Mouse (Mus musculus) midbrain, postnatal 0 days (tissue): ENCODE results near the gene Lrmda. TPM values are rescaled to one million over a fixed set of nuclear protein-coding genes. Genes with fewer than 3 reads are reported as not detected.
"Not testable (repeated sequence)": the region's sequence is repeated elsewhere in the genome, so short reads cannot be mapped to it uniquely, and the experiment has no call there.

ENCODE experiments used
- ATAC-seq: fragments of 200-750 bp; cut with Nextera tagmentation; 2 replicates; pipeline ENCODE4 v1.8.0; 2017; ENCODE audit warnings: moderate number of reproducible peaks, mild to moderate bottlenecking, moderate TSS enrichment, moderate library complexity; ENCODE audit not compliant: low FRiP score
- DNase-seq: peaks from one replicate; pipeline ENCODE4 v3.0.0-alpha.2; 2015; ENCODE audit warnings: low spot score
- H3K27ac ChIP-seq: fragments of 300-500 bp; sonication (generic); 2 replicates; pipeline ENCODE4 v1.5.1; 2014; ENCODE audit warnings: low read depth, mild to moderate bottlenecking, low read length, mixed read lengths
- H3K27me3 ChIP-seq: fragments of 300-500 bp; sonication (generic); 2 replicates; pipeline ENCODE4 v1.6.1; 2014; ENCODE audit warnings: low read length, control low read depth, mixed read lengths; ENCODE audit not compliant: insufficient read depth
- H3K36me3 ChIP-seq: fragments of 300-500 bp; sonication (generic); 2 replicates; pipeline ENCODE4 v1.6.1; 2014; ENCODE audit warnings: low read length, control low read depth, mixed read lengths; ENCODE audit not compliant: insufficient read depth
- H3K4me1 ChIP-seq: fragments of 300-500 bp; sonication (generic); 2 replicates; pipeline ENCODE4 v1.6.1; 2014; ENCODE audit warnings: mild to moderate bottlenecking, control low read depth, antibody characterized with exemption, low read length, mixed read lengths; ENCODE audit not compliant: insufficient read depth
- H3K4me2 ChIP-seq: fragments of 300-500 bp; sonication (generic); 2 replicates; pipeline ENCODE4 v1.6.1; 2014; ENCODE audit warnings: low read depth, mild to moderate bottlenecking, low read length, mixed read lengths; ENCODE audit not compliant: poor library complexity, severe bottlenecking
- H3K4me3 ChIP-seq: fragments of 300-500 bp; sonication (generic); 2 replicates; pipeline ENCODE4 v1.5.1; 2014; ENCODE audit warnings: low read depth, mild to moderate bottlenecking, low read length, moderate library complexity
- H3K9ac ChIP-seq: fragments of 300-500 bp; sonication (generic); replicated peaks from 2 replicates; pipeline ENCODE4 v1.6.1; 2014; ENCODE audit warnings: mild to moderate bottlenecking, low read length, moderate library complexity, mixed read lengths; ENCODE audit not compliant: poor library complexity, severe bottlenecking
- H3K9me3 ChIP-seq: fragments of 300-500 bp; sonication (generic); 2 replicates; pipeline ENCODE4 v1.6.1; 2016; ENCODE audit warnings: low read length, control low read depth
- CTCF ChIP-seq: IDR thresholded peaks from 2 replicates; pipeline ENCODE4 v1.5.1; 2016; ENCODE audit warnings: antibody characterized with exemption, mild to moderate bottlenecking
- WGBS: fragments of 180-500 bp; shearing (Covaris S2); extraction: QIAGEN DNeasy Blood & Tissue Kit; methylation state at CpG from one replicate; pipeline ENCODE4 v1.1.7; 2014; 5-methylcytosine and 5-hydroxymethylcytosine counted together
- polyA plus RNA-seq: library from polyadenylated mRNA; unstranded; fragments of >200 nt; fragmentation: Nextera tagmentation; extraction: Ambion mirVana; gene quantifications from 2 replicates; pipeline ENCODE4 v1.2.1, GENCODE M21; 2015
- total RNA-seq: library from RNA; depleted of rRNA; stranded (reverse); fragments of >200 nt; gene quantifications from 2 replicates; pipeline ENCODE4 v1.2.3, GENCODE M21; 2014

Gene Lrmda
- total and polyA plus RNA-seq, 2 experiments from 2014 or later = 0.35 TPM; not detected in 1

DNA sequence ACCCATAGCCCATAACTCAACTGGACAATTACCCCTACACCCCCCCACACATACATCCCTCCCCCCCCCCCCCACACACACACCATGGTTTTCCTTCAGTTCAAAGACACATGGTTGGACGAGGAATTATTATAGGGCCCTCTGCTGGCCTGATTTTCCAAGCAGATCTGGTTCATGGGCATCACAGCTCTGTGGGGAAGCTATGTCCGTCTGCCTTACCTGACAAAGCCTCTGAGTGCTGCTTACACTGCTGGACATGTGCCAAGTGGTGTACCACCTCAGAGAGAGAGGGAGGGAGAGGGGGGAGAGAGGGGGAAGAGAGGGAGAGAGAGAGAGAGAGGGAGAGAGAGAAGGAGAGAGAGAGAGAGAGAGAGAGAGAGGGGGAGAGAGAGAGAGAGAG, 762.9 kb downstream of the Lrmda start:
- Histone ChIP-seq H3K36me3 (no peaks in the 10 kb centered on the region), H3K27me3 (no peaks in the 10 kb centered on the region), H3K4me3 (no peak overlapping the region), H3K4me1 (no peaks in the 10 kb centered on the region), H3K4me2 (no peak overlapping the region), H3K9ac (no peak overlapping the region), H3K9me3 (no peaks in the 10 kb centered on the region), H3K27ac (no peak overlapping the region)
- no peak for ATAC-seq
- WGBS = 61% methylated on average over 2 of the region's 2 CpGs
- DNase-seq = peak; percentile 32
- 0 out of 2 replicates have a peak, but pooled peaks have one; percentile 16 for TF ChIP-seq CTCF

DNA sequence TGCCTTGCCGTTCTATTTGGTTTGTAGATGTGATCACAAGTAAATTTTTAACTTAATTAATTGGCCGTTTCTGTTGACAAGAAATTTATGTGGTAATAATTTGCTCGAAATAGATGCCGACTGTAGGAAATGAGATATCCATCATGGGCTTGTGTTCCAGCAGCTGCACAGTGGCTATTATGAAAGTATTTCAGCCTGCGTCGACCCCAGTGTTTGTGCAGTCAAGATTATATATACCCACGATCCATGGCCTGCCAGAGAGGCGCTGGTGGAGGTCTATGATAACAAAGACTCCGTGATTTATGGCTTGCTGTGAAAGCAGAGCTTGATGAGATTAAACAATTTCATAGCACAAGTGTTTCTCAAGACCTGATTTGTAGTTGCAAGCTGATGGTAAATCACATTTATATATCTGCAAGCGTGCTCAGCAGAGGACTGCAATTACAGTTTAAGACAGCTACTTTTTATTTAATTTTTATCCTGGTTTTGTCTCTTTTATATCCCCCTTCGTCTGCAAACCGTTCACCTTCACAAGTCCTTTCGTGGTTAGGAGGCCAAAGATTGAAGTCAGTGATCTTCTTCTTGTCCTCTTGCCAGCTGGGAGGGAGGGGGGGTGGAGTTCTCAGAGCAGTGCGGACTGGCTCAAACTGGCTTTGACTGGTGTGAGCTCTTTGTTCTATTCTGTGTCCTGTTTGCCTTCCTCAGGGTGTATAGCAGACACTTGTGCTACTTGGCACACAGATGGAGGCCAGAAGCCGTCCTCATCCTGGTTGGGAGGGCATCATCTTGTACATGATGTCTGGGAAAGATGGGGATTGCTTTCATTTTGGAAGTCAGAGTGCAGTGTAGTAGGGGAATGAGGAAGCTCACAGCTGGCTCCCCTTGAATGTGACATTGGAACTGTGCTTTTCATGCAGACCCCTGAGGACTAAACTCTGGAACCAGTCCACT, 764.0 kb downstream of the Lrmda start:
- Histone ChIP-seq H3K9me3 (no peaks in the 10 kb centered on the region), H3K9ac (no peak overlapping the region), H3K27ac (no peak overlapping the region), H3K4me1 (no peaks in the 10 kb centered on the region), H3K27me3 (no peaks in the 10 kb centered on the region), H3K4me2 (no peak overlapping the region), H3K36me3 (no peaks in the 10 kb centered on the region), H3K4me3 (no peak overlapping the region)
- ATAC-seq (no peak), DNase-seq (peak; percentile 58)
- no peak for TF ChIP-seq CTCF
- WGBS = 41% methylated on average over 15 of the region's 15 CpGs

DNA sequence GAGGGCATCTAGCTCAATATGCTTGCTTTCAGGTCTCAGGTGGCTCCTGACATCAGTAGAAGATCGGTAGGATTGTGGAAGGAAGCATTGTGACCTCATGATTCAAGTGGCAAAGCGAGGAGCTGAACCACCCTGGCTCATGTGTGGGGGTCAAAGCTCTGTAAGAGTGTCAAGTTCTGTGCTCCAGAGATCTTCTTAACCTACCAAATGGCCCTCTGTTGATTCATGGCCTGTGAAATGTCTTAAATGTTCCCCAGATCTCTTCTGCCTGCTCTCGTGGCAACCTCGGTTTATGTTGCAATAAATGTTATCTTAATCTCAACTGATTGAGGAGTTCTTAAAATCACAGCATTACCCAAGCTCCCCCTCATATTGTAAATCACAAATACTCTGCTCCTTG, 780.5 kb downstream of the Lrmda start:
- Histone ChIP-seq H3K27me3 (0 out of 2 replicates have a peak, but pooled peaks cover 2% of the 10 kb centered on the region), H3K36me3 (no peaks in the 10 kb centered on the region), H3K27ac (no peak overlapping the region), H3K4me3 (no peak overlapping the region), H3K9ac (no peak overlapping the region), H3K9me3 (no peaks in the 10 kb centered on the region), H3K4me1 (no peaks in the 10 kb centered on the region), H3K4me2 (no peak overlapping the region)
- 84% methylated on average over 4 of the region's 4 CpGs for WGBS
- ATAC-seq = no peak
- no peak for DNase-seq
- no peak for TF ChIP-seq CTCF

DNA sequence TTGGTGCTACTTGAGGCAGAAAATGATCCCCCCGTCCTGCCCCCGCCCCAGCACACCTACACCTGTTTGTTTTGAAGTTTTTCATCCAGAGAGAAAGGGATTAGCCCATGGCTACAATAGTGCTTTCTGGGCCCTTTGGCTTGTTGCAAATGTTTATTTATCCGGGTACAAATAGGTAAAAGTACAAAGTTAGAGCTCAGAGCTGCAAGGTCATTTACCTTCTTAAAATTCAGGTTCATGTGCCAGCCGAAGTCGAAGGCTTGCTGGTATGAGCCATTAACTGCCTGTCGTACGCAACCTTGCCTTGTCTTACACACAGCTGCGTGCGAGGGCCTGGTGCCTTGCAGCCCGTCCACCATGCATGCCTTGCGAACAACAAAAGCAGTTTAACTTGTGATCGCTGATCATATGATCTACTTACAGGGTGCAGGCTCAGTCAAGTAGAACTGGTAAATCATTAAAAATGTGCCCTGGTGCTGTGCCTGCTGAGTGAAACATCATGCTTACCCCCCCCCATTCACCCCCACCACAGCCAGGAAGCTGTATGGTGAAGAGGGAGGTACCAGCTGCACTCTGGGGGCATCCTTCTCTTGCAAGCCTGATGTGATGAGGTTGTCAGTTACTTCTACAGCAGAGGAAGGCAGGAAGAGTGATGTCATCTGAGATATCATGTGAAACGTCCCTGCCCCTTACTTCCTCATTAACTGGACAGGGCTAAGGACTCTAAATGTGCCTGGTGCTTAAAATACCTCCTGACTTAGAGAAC, 781.5 kb downstream of the Lrmda start:
- ATAC-seq (no peak), DNase-seq (no peak)
- H3K27me3 ChIP-seq = 0 out of 2 replicates have a peak, but pooled peaks cover 2% of the 10 kb centered on the region
- no peaks in the 10 kb centered on the region for H3K36me3 ChIP-seq
- H3K4me3 ChIP-seq = no peak overlapping the region
- no peaks in the 10 kb centered on the region for H3K4me1 ChIP-seq
- no peak overlapping the region for H3K9ac ChIP-seq
- H3K4me2 ChIP-seq = no peak overlapping the region
- no peaks in the 10 kb centered on the region for H3K9me3 ChIP-seq
- 69% methylated on average over 13 of the region's 13 CpGs for WGBS
- no peak overlapping the region for H3K27ac ChIP-seq
- TF ChIP-seq CTCF = no peak

DNA sequence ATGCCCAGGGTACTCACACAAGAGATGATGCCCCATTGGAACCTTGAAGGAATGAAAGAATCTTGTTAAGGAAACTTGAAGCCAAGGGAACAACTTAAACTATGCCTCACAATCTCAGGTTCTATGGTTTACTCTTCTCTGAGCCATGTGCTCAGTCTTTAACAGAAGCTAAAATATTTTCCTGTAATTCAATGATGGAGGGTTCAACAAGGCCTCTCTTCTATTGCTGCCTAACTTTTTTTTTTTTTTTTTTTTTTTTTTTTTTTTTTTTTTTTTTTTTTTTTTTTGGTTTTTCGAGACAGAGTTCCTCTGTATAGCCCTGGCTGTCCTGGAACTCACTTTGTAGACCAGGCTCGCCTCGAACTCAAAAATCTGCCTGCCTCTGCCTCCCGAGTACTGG, 782.2 kb downstream of the Lrmda start:
- not testable (repeated sequence) for H3K4me2 ChIP-seq, H3K4me3 ChIP-seq, H3K9ac ChIP-seq, H3K27me3 ChIP-seq, H3K9me3 ChIP-seq, DNase-seq, H3K36me3 ChIP-seq, ATAC-seq, H3K4me1 ChIP-seq, H3K27ac ChIP-seq
- 83% methylated on average over 4 of the region's 4 CpGs for WGBS
